Mouse (Mus musculus): ENCODE measurements around the gene Adipoq. TPM values are rescaled to one million over a fixed set of nuclear protein-coding genes. Genes with fewer than 3 reads are reported as not detected.

Gene Adipoq
- polyA plus RNA-seq, 1 experiment from 2014 or later, result not detected

- H3K9ac ChIP-seq, result peak within 1 kb of the TSS; percentile 99
- peak within 1 kb of the TSS; percentile 95 for H3K27ac ChIP-seq
- no peaks in the 10 kb centered on the region for H3K9me3 ChIP-seq (replicated peaks)
- peaks cover 49% of the 10 kb centered on the region for H3K4me1 ChIP-seq
- H3K27me3 ChIP-seq (replicated peaks), result no peaks in the 10 kb centered on the region
- 1% methylated on average over 71 of the region's 71 CpGs for WGBS (ENCODE audit: insufficient replicate concordance)
- peaks cover 45% of the 10 kb centered on the region for H3K36me3 ChIP-seq
- peak; percentile 91 for ATAC-seq
- H3K4me3 ChIP-seq, result peak within 1 kb of the TSS; percentile 97
- H3K4me2 ChIP-seq, result peak within 1 kb of the TSS; percentile 81
Observed at GRCm38 (mm10) chr16:23107231-23107942, 38.9 kb upstream of the Adipoq start, which contains the start of gene Eif4a2. Eif4a2 (plus strand) TSS chr16:23107444.

GRCm38 (mm10) chr16:23107946-23108759 lies 38.2 kb upstream of the Adipoq start:
- Histone ChIP-seq H3K27me3 (replicated peaks) (no peaks in the 10 kb centered on the region), H3K4me3 (peak overlapping the region; percentile 97), H3K4me1 (peaks cover 41% of the 10 kb centered on the region), H3K4me2 (peak overlapping the region; percentile 81), H3K36me3 (peaks cover 52% of the 10 kb centered on the region), H3K27ac (peak overlapping the region; percentile 95), H3K9me3 (replicated peaks) (no peaks in the 10 kb centered on the region), H3K9ac (peak overlapping the region; percentile 99)
- WGBS (ENCODE audit: insufficient replicate concordance), result under 1% methylated on average over 52 of the region's 52 CpGs
- peak; percentile 79 for ATAC-seq

- WGBS (ENCODE audit: insufficient replicate concordance), result 3% methylated on average over 5 of the region's 5 CpGs
- Histone ChIP-seq H3K4me3 (peak overlapping the region; percentile 97), H3K4me1 (peaks cover 33% of the 10 kb centered on the region), H3K9me3 (replicated peaks) (no peaks in the 10 kb centered on the region), H3K27ac (peak overlapping the region; percentile 95), H3K27me3 (replicated peaks) (no peaks in the 10 kb centered on the region), H3K36me3 (peaks cover 57% of the 10 kb centered on the region), H3K4me2 (peak overlapping the region; percentile 81), H3K9ac (peak overlapping the region; percentile 99)
- ATAC-seq, result no peak
Observed at GRCm38 (mm10) chr16:23108943-23109342, 37.4 kb upstream of the Adipoq start.

- H3K27ac ChIP-seq, result peak overlapping the region; percentile 95
- peaks cover 31% of the 10 kb centered on the region for H3K4me1 ChIP-seq
- H3K27me3 ChIP-seq (replicated peaks), result no peaks in the 10 kb centered on the region
- WGBS (ENCODE audit: insufficient replicate concordance), result 36% methylated on average over 5 of the region's 5 CpGs
- peak overlapping the region; percentile 81 for H3K4me2 ChIP-seq
- H3K9me3 ChIP-seq (replicated peaks), result no peaks in the 10 kb centered on the region
- no peak for ATAC-seq
- peaks cover 64% of the 10 kb centered on the region for H3K36me3 ChIP-seq
- peak overlapping the region; percentile 97 for H3K4me3 ChIP-seq
- H3K9ac ChIP-seq, result peak overlapping the region; percentile 99
Observed at GRCm38 (mm10) chr16:23109350-23110280, 36.7 kb upstream of the Adipoq start.

- H3K9me3 ChIP-seq (replicated peaks), result no peaks in the 10 kb centered on the region
- 0 out of 2 replicates have a peak overlapping the region, but pooled peaks have one; percentile 22 for H3K27ac ChIP-seq
- WGBS (ENCODE audit: insufficient replicate concordance), result 77% methylated on average over 12 of the region's 12 CpGs
- no peak overlapping the region for H3K4me3 ChIP-seq
- no peak for ATAC-seq
- no peaks in the 10 kb centered on the region for H3K27me3 ChIP-seq (replicated peaks)
- H3K36me3 ChIP-seq, result peaks cover 90% of the 10 kb centered on the region
- peaks cover 28% of the 10 kb centered on the region for H3K4me1 ChIP-seq
- no peak overlapping the region for H3K9ac ChIP-seq
- H3K4me2 ChIP-seq, result 0 out of 2 replicates have a peak overlapping the region, but pooled peaks have one; percentile 81
Observed at GRCm38 (mm10) chr16:23112348-23112747, 34.0 kb upstream of the Adipoq start.

GRCm38 (mm10) chr16:23112861-23113435 lies 33.4 kb upstream of the Adipoq start:
- Histone ChIP-seq H3K4me1 (peaks cover 28% of the 10 kb centered on the region), H3K4me2 (no peak overlapping the region), H3K27me3 (replicated peaks) (no peaks in the 10 kb centered on the region), H3K9ac (no peak overlapping the region), H3K9me3 (replicated peaks) (no peaks in the 10 kb centered on the region), H3K36me3 (peaks cover 96% of the 10 kb centered on the region), H3K4me3 (no peak overlapping the region), H3K27ac (no peak overlapping the region)
- no peak for ATAC-seq
- 31% methylated on average over 9 of the region's 9 CpGs for WGBS (ENCODE audit: insufficient replicate concordance)

GRCm38 (mm10) chr16:23113903-23114302 lies 32.4 kb upstream of the Adipoq start:
- H3K36me3 ChIP-seq, result peaks cover 90% of the 10 kb centered on the region

GRCm38 (mm10) chr16:23114339-23115171 lies 31.8 kb upstream of the Adipoq start:
- H3K27me3 ChIP-seq (replicated peaks), result no peaks in the 10 kb centered on the region
- peaks cover 90% of the 10 kb centered on the region for H3K36me3 ChIP-seq
- peak; percentile 59 for ATAC-seq
- no peak overlapping the region for H3K4me3 ChIP-seq
- no peak overlapping the region for H3K9ac ChIP-seq
- H3K4me1 ChIP-seq, result peaks cover 21% of the 10 kb centered on the region
- 0 out of 2 replicates have a peak overlapping the region, but pooled peaks have one; percentile 8 for H3K27ac ChIP-seq
- H3K9me3 ChIP-seq (replicated peaks), result no peaks in the 10 kb centered on the region
- H3K4me2 ChIP-seq, result no peak overlapping the region
- 47% methylated on average over 5 of the region's 5 CpGs for WGBS (ENCODE audit: insufficient replicate concordance)

More at GRCm38 (mm10) chr16:23113903-23114302, 32.4 kb upstream of the Adipoq start:
- peak; percentile 58 for ATAC-seq
- Histone ChIP-seq H3K4me1 (peaks cover 28% of the 10 kb centered on the region), H3K27ac (no peak overlapping the region), H3K4me2 (no peak overlapping the region), H3K27me3 (replicated peaks) (no peaks in the 10 kb centered on the region), H3K9ac (no peak overlapping the region), H3K9me3 (replicated peaks) (no peaks in the 10 kb centered on the region), H3K4me3 (no peak overlapping the region)

GRCm38 (mm10) chr16:23115486-23115885 lies 30.9 kb upstream of the Adipoq start:
- Histone ChIP-seq H3K4me1 (peaks cover 12% of the 10 kb centered on the region; the same call in 1 of the 2 replicates), H3K9ac (no peak overlapping the region), H3K36me3 (peaks cover 90% of the 10 kb centered on the region), H3K9me3 (replicated peaks) (no peaks in the 10 kb centered on the region), H3K4me3 (no peak overlapping the region), H3K27ac (no peak overlapping the region), H3K4me2 (no peak overlapping the region), H3K27me3 (replicated peaks) (no peaks in the 10 kb centered on the region)
- 81% methylated on average over 3 of the region's 3 CpGs for WGBS (ENCODE audit: insufficient replicate concordance)
- ATAC-seq, result no peak

- Histone ChIP-seq H3K27ac (no peak overlapping the region), H3K9me3 (replicated peaks) (no peaks in the 10 kb centered on the region), H3K4me3 (no peak overlapping the region), H3K4me2 (no peak overlapping the region), H3K36me3 (peaks cover 90% of the 10 kb centered on the region), H3K9ac (no peak overlapping the region), H3K4me1 (0 out of 2 replicates have a peak, but pooled peaks cover 3% of the 10 kb centered on the region), H3K27me3 (replicated peaks) (no peaks in the 10 kb centered on the region)
- no peak for ATAC-seq
- 55% methylated on average over 4 of the region's 4 CpGs for WGBS (ENCODE audit: insufficient replicate concordance)
Observed at GRCm38 (mm10) chr16:23117173-23117572, 29.2 kb upstream of the Adipoq start.

Data from liver, embryonic 12.5 days (tissue).